Mouse (Mus musculus): ENCODE measurements around the gene Rab37.

Rab37 gene

GRCm38 (mm10) chr11:115131768-115132381, 40.6 kb downstream of the Rab37 start:
- no peak for DNase-seq (ENCODE audit: low spot score in 2 of 2)

- DNase-seq (ENCODE audit: low spot score in 2 of 2) = peak in 1 of 2 experiments; percentile 12
Observed at GRCm38 (mm10) chr11:115133800-115134199, 42.6 kb downstream of the Rab37 start, which contains the start of gene Cd300lf. Gene Cd300lf, minus strand, starts transcription at chr11:115133992.

- DNase-seq (ENCODE audit: low spot score in 2 of 2) = no peak
Observed at GRCm38 (mm10) chr11:115138597-115139262, 47.5 kb downstream of the Rab37 start.

- DNase-seq (ENCODE audit: low spot score in 2 of 2) = no peak
Observed at GRCm38 (mm10) chr11:115141970-115142369, 50.7 kb downstream of the Rab37 start.

- DNase-seq (ENCODE audit: low spot score in 2 of 2) = no peak
Observed at GRCm38 (mm10) chr11:115147813-115148212, 56.6 kb downstream of the Rab37 start.

GRCm38 (mm10) chr11:115150741-115151254, 59.6 kb downstream of the Rab37 start:
- DNase-seq (ENCODE audit: low spot score in 2 of 2) = no peak

- no peak for DNase-seq (ENCODE audit: low spot score in 2 of 2)
Observed at GRCm38 (mm10) chr11:115151755-115152429, 60.7 kb downstream of the Rab37 start.

- no peak for DNase-seq (ENCODE audit: low spot score in 2 of 2)
Observed at GRCm38 (mm10) chr11:115153088-115153487, 61.9 kb downstream of the Rab37 start.

GRCm38 (mm10) chr11:115153699-115154292, 62.6 kb downstream of the Rab37 start:
- peak in 1 of 2 experiments; percentile 49 for DNase-seq (ENCODE audit: low spot score in 2 of 2)

- DNase-seq (ENCODE audit: low spot score in 2 of 2) = no peak
Observed at GRCm38 (mm10) chr11:115155053-115155634, 63.9 kb downstream of the Rab37 start.

GRCm38 (mm10) chr11:115157933-115158719, 66.9 kb downstream of the Rab37 start:
- DNase-seq (ENCODE audit: low spot score in 2 of 2) = no peak

- DNase-seq (ENCODE audit: low spot score in 2 of 2) = peak; percentile 57 to 70
Observed at GRCm38 (mm10) chr11:115160016-115160797, 69.0 kb downstream of the Rab37 start.

- no peak for DNase-seq (ENCODE audit: low spot score in 2 of 2)
Observed at GRCm38 (mm10) chr11:115160883-115161577, 69.8 kb downstream of the Rab37 start.

GRCm38 (mm10) chr11:115161578-115162204, 70.5 kb downstream of the Rab37 start:
- DNase-seq (ENCODE audit: low spot score in 2 of 2) = no peak

GRCm38 (mm10) chr11:115162205-115162601, 71.0 kb downstream of the Rab37 start:
- DNase-seq (ENCODE audit: low spot score in 2 of 2) = no peak

GRCm38 (mm10) chr11:115162832-115163480, 71.7 kb downstream of the Rab37 start, which contains the start of gene Slc9a3r1:
Gene Slc9a3r1, plus strand, starts transcription at chr11:115163341.
- DNase-seq (ENCODE audit: low spot score in 2 of 2) = peak; percentile 78 to 89

- DNase-seq (ENCODE audit: low spot score in 2 of 2) = no peak
Observed at GRCm38 (mm10) chr11:115163568-115164150, 72.4 kb downstream of the Rab37 start.

- DNase-seq (ENCODE audit: low spot score in 2 of 2) = no peak
Observed at GRCm38 (mm10) chr11:115164341-115164975, 73.2 kb downstream of the Rab37 start.
